Mouse (Mus musculus): ENCODE measurements around the gene Tkfc.
"Not testable (repeated sequence)": the region's sequence is repeated elsewhere in the genome, so short reads cannot be mapped to it uniquely, and the experiment has no call there.

Gene Tkfc

GRCm38 (mm10) chr19:10587231-10587630 lies 18.2 kb downstream of the Tkfc start:
- DNase-seq (ENCODE audit: low spot score in 2 of 2), result no peak

GRCm38 (mm10) chr19:10585112-10585511 lies 20.3 kb downstream of the Tkfc start:
- peak in 1 of 2 experiments; percentile 58 for DNase-seq (ENCODE audit: low spot score in 2 of 2)

- DNase-seq (ENCODE audit: low spot score in 2 of 2), result peak; percentile 37 to 66
Measured at GRCm38 (mm10) chr19:10583550-10584146, 21.8 kb downstream of the Tkfc start.

GRCm38 (mm10) chr19:10581984-10582383 lies 23.5 kb downstream of the Tkfc start:
- DNase-seq (ENCODE audit: low spot score in 2 of 2), result peak; percentile 20 to 64

DNA sequence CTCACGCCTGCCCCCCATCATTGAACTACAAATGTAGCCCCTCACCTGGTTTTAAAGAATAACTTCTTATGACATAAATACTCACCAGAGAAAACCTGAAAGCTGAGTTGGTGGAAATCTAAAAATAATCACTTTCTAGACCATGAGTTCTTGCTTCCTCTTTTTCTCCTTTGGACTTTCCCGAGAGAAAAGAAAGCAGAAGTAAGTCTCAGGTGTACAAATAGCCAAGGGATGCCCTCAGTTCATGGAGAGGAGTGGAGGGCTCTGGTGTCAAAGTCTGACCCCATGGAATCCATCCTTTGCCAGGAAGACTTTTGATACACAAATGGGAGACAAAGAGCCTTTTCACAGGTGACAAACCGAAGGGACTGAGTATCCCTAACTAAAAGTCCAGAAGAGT lies 24.7 kb downstream of the Tkfc start:
- DNase-seq (ENCODE audit: low spot score in 2 of 2), result peak in 1 of 2 experiments; percentile 16

- peak in 1 of 2 experiments; percentile 10 for DNase-seq (ENCODE audit: low spot score in 2 of 2)
Measured at GRCm38 (mm10) chr19:10580102-10580501, 25.4 kb downstream of the Tkfc start.

DNA sequence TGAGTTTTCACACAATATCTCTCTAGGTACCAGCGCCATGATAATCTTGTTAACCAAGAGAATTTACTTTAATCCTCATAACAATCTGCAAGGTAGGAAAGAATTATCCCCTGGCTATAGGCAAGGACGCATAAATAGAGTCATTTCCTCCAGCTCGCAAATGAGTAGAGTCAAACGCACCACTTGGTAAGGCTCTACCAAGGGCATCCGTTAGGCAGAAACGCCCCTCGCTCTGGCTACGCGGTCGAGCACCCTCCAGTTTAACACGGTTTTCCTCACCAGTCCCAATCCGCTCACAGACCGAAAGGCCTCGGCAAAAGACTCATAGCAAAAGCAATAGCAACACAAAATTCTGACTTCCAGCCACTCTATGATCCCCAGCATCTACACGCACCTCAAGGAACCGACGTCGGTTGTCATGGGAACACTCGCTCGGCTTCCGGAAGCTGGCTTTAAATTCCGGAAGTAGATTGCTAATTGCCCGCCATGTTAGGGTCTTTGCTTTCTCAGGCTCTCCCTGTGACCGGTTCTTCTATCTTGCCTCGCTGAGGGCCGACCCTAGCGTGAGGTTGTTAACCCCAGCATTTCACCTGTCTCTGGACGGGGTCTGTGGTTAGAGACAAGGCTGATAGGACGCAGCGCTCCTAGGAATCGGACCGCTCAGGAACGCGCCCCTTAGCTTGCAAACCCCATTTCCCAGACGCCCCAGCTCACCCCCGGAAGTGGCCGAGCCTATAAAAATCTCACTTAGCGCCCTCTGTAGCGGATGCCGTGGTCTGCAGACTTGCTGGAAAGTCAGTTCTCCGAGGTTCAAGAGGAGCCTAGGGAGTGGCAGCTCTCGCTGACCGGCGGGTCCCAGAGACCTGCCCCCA lies 28.5 kb downstream of the Tkfc start, which contains the start of the genes Cyb561a3 and Tmem138:
Gene Cyb561a3 (plus strand): TSS at position 483 of the 872 bp plus-strand sequence.
Gene Tmem138 (minus strand): TSS at position 673 of the 872 bp plus-strand sequence.
- peak; percentile 87 to 92 for DNase-seq (ENCODE audit: low spot score in 2 of 2)

DNA sequence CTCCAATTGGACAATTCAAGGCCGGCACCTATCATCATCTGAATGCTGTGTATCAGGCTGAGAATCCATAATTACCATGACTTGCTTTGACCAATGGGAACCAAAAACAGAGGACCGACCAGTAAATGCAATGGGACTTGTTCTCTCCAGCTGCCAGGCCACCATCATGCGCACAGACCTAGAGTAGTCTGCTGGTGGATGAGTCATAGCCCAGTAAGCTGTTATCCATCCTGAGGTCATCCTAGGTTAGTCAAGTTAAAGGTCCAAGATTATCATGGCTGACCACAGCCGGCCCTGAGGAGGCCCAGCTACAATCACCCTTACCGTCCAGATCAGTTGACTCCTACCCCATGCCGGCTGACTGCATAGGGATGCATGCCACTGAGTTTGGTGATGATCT lies 35.8 kb downstream of the Tkfc start:
- no peak for DNase-seq (ENCODE audit: low spot score in 2 of 2)

GRCm38 (mm10) chr19:10565217-10565616 lies 40.2 kb downstream of the Tkfc start:
- no peak for DNase-seq (ENCODE audit: low spot score in 2 of 2)

- no peak for DNase-seq (ENCODE audit: low spot score in 2 of 2)
Measured at GRCm38 (mm10) chr19:10564278-10564677, 41.2 kb downstream of the Tkfc start.

GRCm38 (mm10) chr19:10562351-10562750 lies 43.1 kb downstream of the Tkfc start:
- DNase-seq (ENCODE audit: low spot score in 2 of 2), result no peak

DNA sequence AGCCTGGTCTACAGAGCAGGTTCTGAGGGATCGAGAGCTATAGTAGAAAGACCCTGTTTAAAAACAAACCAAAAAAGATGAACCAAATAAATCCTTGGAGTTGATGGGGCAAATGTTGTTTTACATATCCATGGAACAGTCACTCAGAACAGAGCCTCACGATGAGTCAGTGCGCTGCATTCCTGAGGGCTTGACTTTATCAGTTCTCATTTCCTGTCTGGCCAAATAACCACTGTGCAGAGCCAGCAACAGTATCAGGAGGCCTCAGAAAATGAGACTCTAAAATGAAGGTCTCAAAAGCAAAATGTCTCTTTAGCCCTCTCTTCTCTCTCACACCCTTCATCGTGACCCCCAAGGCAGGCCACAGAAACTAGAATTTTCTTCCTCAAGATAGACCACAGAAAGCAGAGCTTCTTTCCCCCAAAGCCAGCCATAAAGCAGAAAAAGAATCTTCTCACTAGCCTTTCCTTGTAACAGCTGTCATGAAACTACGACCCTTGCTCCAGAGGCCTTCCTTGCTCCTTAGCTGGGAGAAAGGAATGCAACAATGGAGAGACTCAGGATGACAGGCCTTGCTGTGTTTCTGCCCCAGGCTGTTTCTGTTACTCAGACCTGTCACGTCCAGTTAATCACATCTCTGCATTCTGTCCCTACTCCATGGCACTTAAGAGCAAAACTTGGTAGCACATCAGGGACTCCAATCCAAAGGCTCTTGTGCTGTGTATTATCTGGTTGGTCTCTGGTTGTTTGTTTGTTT lies 43.7 kb downstream of the Tkfc start:
- DNase-seq (ENCODE audit: low spot score in 2 of 2), result no peak

DNA sequence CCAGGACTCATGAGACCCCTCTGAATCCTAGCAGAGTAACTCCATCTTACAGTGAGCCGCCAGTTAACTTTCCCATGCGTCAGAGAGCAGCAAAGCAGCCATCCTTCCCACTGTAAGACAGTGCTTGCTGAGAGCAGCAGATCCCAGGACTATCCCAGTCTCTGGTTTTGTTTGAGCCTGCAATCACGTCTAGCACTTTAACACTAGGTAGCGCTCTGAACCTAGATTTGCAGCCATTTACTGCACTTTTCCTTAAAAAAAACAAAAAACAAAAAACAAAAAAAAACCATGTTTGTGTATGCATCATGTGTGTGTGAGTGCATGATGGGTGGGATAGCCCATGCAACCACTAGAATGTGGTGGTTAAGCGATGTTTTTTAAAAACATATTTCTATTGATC lies 45.3 kb downstream of the Tkfc start:
- DNase-seq (ENCODE audit: low spot score in 2 of 2), result no peak

GRCm38 (mm10) chr19:10557837-10558375 lies 47.5 kb downstream of the Tkfc start:
- DNase-seq (ENCODE audit: low spot score in 2 of 2), result not testable (repeated sequence)

- no peak for DNase-seq (ENCODE audit: low spot score in 2 of 2)
Measured at GRCm38 (mm10) chr19:10557430-10557829, 48.0 kb downstream of the Tkfc start.

GRCm38 (mm10) chr19:10557001-10557400 lies 48.5 kb downstream of the Tkfc start:
- DNase-seq (ENCODE audit: low spot score in 2 of 2), result no peak

DNA sequence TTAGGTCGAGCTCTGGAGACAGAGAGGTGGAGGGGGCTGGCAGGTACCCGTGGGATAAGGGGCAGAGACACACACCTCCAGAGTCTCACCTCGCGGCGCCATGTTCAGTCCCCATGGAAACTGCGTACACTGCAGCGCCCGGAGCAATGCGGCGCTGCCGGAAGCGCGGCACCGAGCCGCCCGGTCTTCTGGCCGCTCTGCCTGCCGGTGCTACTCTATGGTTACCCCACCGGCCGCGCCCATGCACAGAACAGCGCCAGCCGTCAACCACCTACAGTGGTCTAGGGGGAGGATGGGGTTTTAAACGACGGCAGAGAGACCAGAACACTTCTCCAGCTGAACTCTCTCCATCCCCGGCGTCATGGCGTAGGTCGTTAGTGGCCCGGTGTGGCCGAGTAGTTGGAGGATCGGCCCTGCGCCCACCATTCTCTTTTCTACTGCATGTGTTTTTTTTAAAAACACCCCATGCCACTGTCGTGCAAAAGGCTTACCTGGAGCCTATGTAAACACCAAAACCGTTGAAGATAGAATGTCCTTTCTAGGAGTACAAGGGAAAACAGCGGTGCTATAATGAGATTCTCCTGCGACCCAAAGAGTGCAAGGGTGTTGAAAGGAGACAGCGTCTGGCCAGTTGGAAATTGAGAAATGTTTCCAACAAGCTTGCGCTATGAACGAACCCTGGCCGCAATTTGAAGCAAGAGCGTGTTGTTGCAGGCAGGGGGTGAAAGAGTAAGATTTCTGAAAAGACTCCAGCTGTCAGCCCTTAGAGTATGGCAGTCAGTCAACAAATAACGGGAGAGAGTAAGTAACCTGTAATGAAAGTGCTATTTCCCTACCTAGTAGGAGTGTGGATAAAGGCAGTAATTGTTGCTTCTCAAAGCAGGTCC lies 49.6 kb downstream of the Tkfc start, which contains the start of gene Tmem216:
Gene Tmem216 (minus strand): TSS at position 615 of the 887 bp plus-strand sequence.
- DNase-seq (ENCODE audit: low spot score in 2 of 2), result peak; percentile 74 to 91

- no peak for DNase-seq (ENCODE audit: low spot score in 2 of 2)
Measured at GRCm38 (mm10) chr19:10539454-10539853, 66.0 kb downstream of the Tkfc start.

All from spleen, postnatal 10 days (tissue).